Mouse (Mus musculus): ENCODE measurements around the gene Olfr612. TPM values are rescaled to one million over a fixed set of nuclear protein-coding genes. Genes with fewer than 3 reads are reported as not detected.
"Not testable (repeated sequence)": the region's sequence is repeated elsewhere in the genome, so short reads cannot be mapped to it uniquely, and the experiment has no call there.

Gene Olfr612
- not detected in 2 replicates for polyA plus RNA-seq (2015; fragmentation: Nextera tagmentation; extraction: Ambion mirVana)

- not testable (repeated sequence) for H3K4me2 ChIP-seq (ENCODE audit: low read depth, low read length); H3K9ac ChIP-seq (ENCODE audit: low read depth, low read length); H3K27ac ChIP-seq (ENCODE audit: low read length); H3K4me1 ChIP-seq (ENCODE audit: control insufficient read depth, low read depth, low read length); H3K4me3 ChIP-seq (ENCODE audit: low read depth, low read length); H3K9me3 ChIP-seq (replicated peaks; ENCODE audit: control insufficient read depth, low read length); H3K36me3 ChIP-seq (ENCODE audit: control insufficient read depth, insufficient read depth); H3K27me3 ChIP-seq (ENCODE audit: control insufficient read depth, insufficient read depth, low read depth, low read length); ATAC-seq (ENCODE audit: low read depth)
- WGBS (ENCODE audit: insufficient replicate concordance): 67% methylated on average over 2 of the region's 2 CpGs
Observed at GRCm38 (mm10) chr7:103542617-103543016, at the start of gene Olfr612. Olfr612 (minus strand) TSS chr7:103542717.

- H3K4me2 ChIP-seq (ENCODE audit: low read depth, low read length): no peak within 1 kb of the TSS
- no peak within 1 kb of the TSS for H3K4me3 ChIP-seq (ENCODE audit: low read depth, low read length)
- H3K27ac ChIP-seq (ENCODE audit: low read length): no peak within 1 kb of the TSS
- no peaks in the 10 kb centered on the region for H3K27me3 ChIP-seq (ENCODE audit: control insufficient read depth, insufficient read depth, low read depth, low read length)
- H3K9ac ChIP-seq (ENCODE audit: low read depth, low read length): no peak within 1 kb of the TSS
- ATAC-seq (ENCODE audit: low read depth): no peak
- H3K9me3 ChIP-seq (replicated peaks; ENCODE audit: control insufficient read depth, low read length): no peaks in the 10 kb centered on the region
- 28% methylated on average over 2 of the region's 2 CpGs for WGBS (ENCODE audit: insufficient replicate concordance)
- H3K4me1 ChIP-seq (ENCODE audit: control insufficient read depth, low read depth, low read length): no peaks in the 10 kb centered on the region
- no peaks in the 10 kb centered on the region for H3K36me3 ChIP-seq (ENCODE audit: control insufficient read depth, insufficient read depth)
Observed at GRCm38 (mm10) chr7:103589803-103590202, 47.3 kb upstream of the Olfr612 start, which contains the start of gene Olfr618. Olfr618 (plus strand) TSS chr7:103590103.

- Histone ChIP-seq H3K9me3 (replicated peaks; ENCODE audit: control insufficient read depth, low read length) (no peaks in the 10 kb centered on the region), H3K27me3 (ENCODE audit: control insufficient read depth, insufficient read depth, low read depth, low read length) (no peaks in the 10 kb centered on the region), H3K9ac (ENCODE audit: low read depth, low read length) (no peak within 1 kb of the TSS), H3K4me1 (ENCODE audit: control insufficient read depth, low read depth, low read length) (no peaks in the 10 kb centered on the region), H3K4me3 (ENCODE audit: low read depth, low read length) (no peak within 1 kb of the TSS), H3K4me2 (ENCODE audit: low read depth, low read length) (no peak within 1 kb of the TSS), H3K27ac (ENCODE audit: low read length) (no peak within 1 kb of the TSS), H3K36me3 (ENCODE audit: control insufficient read depth, insufficient read depth) (no peaks in the 10 kb centered on the region)
- WGBS (ENCODE audit: insufficient replicate concordance): 47% methylated on average over 1 of the region's 1 CpGs
- no peak for ATAC-seq (ENCODE audit: low read depth)
Observed at GRCm38 (mm10) chr7:103572761-103573160, 30.2 kb upstream of the Olfr612 start, which contains the start of gene Olfr617. Olfr617 (plus strand) TSS chr7:103573061.

- WGBS (ENCODE audit: insufficient replicate concordance): 61% methylated on average over 3 of the region's 3 CpGs
- no peak for ATAC-seq (ENCODE audit: low read depth)
- Histone ChIP-seq H3K4me2 (ENCODE audit: low read depth, low read length) (no peak within 1 kb of the TSS), H3K9ac (ENCODE audit: low read depth, low read length) (no peak within 1 kb of the TSS), H3K4me3 (ENCODE audit: low read depth, low read length) (no peak within 1 kb of the TSS), H3K27me3 (ENCODE audit: control insufficient read depth, insufficient read depth, low read depth, low read length) (no peaks in the 10 kb centered on the region), H3K27ac (ENCODE audit: low read length) (no peak within 1 kb of the TSS), H3K9me3 (replicated peaks; ENCODE audit: control insufficient read depth, low read length) (no peaks in the 10 kb centered on the region), H3K4me1 (ENCODE audit: control insufficient read depth, low read depth, low read length) (no peaks in the 10 kb centered on the region), H3K36me3 (ENCODE audit: control insufficient read depth, insufficient read depth) (no peaks in the 10 kb centered on the region)
Observed at GRCm38 (mm10) chr7:103569043-103569442, 26.5 kb upstream of the Olfr612 start, which contains the start of gene Olfr616. Olfr616 (minus strand) TSS chr7:103569143.

- H3K9me3 ChIP-seq (replicated peaks; ENCODE audit: control insufficient read depth, low read length): no peaks in the 10 kb centered on the region
- H3K4me3 ChIP-seq (ENCODE audit: low read depth, low read length): no peak within 1 kb of the TSS
- no peak within 1 kb of the TSS for H3K4me2 ChIP-seq (ENCODE audit: low read depth, low read length)
- no peak within 1 kb of the TSS for H3K27ac ChIP-seq (ENCODE audit: low read length)
- no peaks in the 10 kb centered on the region for H3K4me1 ChIP-seq (ENCODE audit: control insufficient read depth, low read depth, low read length)
- no peak for ATAC-seq (ENCODE audit: low read depth)
- 59% methylated on average over 2 of the region's 2 CpGs for WGBS (ENCODE audit: insufficient replicate concordance)
- no peaks in the 10 kb centered on the region for H3K27me3 ChIP-seq (ENCODE audit: control insufficient read depth, insufficient read depth, low read depth, low read length)
- H3K36me3 ChIP-seq (ENCODE audit: control insufficient read depth, insufficient read depth): no peaks in the 10 kb centered on the region
- H3K9ac ChIP-seq (ENCODE audit: low read depth, low read length): no peak within 1 kb of the TSS
Observed at GRCm38 (mm10) chr7:103555779-103556178, 13.3 kb upstream of the Olfr612 start, which contains the start of gene Olfr615. Olfr615 (plus strand) TSS chr7:103556079.

GRCm38 (mm10) chr7:103547774-103548173 is 5.3 kb upstream of the Olfr612 start, which contains the start of gene Olfr613:
Olfr613 (plus strand) TSS chr7:103548074.
- Histone ChIP-seq H3K36me3 (ENCODE audit: control insufficient read depth, insufficient read depth) (no peaks in the 10 kb centered on the region), H3K9me3 (replicated peaks; ENCODE audit: control insufficient read depth, low read length) (no peaks in the 10 kb centered on the region), H3K9ac (ENCODE audit: low read depth, low read length) (no peak within 1 kb of the TSS), H3K4me2 (ENCODE audit: low read depth, low read length) (no peak within 1 kb of the TSS), H3K4me1 (ENCODE audit: control insufficient read depth, low read depth, low read length) (no peaks in the 10 kb centered on the region), H3K27ac (ENCODE audit: low read length) (no peak within 1 kb of the TSS), H3K27me3 (ENCODE audit: control insufficient read depth, insufficient read depth, low read depth, low read length) (no peaks in the 10 kb centered on the region), H3K4me3 (ENCODE audit: low read depth, low read length) (no peak within 1 kb of the TSS)
- WGBS (ENCODE audit: insufficient replicate concordance): 41% methylated on average over 2 of the region's 2 CpGs
- ATAC-seq (ENCODE audit: low read depth): no peak

GRCm38 (mm10) chr7:103520746-103521145 is 21.8 kb downstream of the Olfr612 start, which contains the start of gene Olfr611:
Olfr611 (minus strand) TSS chr7:103520846.
- WGBS (ENCODE audit: insufficient replicate concordance): 38% methylated on average over 1 of the region's 1 CpGs
- H3K9me3 ChIP-seq (replicated peaks; ENCODE audit: control insufficient read depth, low read length); H3K9ac ChIP-seq (ENCODE audit: low read depth, low read length); H3K27ac ChIP-seq (ENCODE audit: low read length); ATAC-seq (ENCODE audit: low read depth); H3K27me3 ChIP-seq (ENCODE audit: control insufficient read depth, insufficient read depth, low read depth, low read length); H3K36me3 ChIP-seq (ENCODE audit: control insufficient read depth, insufficient read depth); H3K4me1 ChIP-seq (ENCODE audit: control insufficient read depth, low read depth, low read length); H3K4me3 ChIP-seq (ENCODE audit: low read depth, low read length); H3K4me2 ChIP-seq (ENCODE audit: low read depth, low read length): not testable (repeated sequence)

GRCm38 (mm10) chr7:103512022-103512421 is 30.5 kb downstream of the Olfr612 start, which contains the start of gene Olfr610:
Olfr610 (minus strand) TSS chr7:103512122.
- no peak within 1 kb of the TSS for H3K27ac ChIP-seq (ENCODE audit: low read length)
- no peak within 1 kb of the TSS for H3K9ac ChIP-seq (ENCODE audit: low read depth, low read length)
- no peaks in the 10 kb centered on the region for H3K4me1 ChIP-seq (ENCODE audit: control insufficient read depth, low read depth, low read length)
- H3K4me2 ChIP-seq (ENCODE audit: low read depth, low read length): no peak within 1 kb of the TSS
- no peaks in the 10 kb centered on the region for H3K9me3 ChIP-seq (replicated peaks; ENCODE audit: control insufficient read depth, low read length)
- WGBS (ENCODE audit: insufficient replicate concordance): 61% methylated on average over 2 of the region's 2 CpGs
- H3K36me3 ChIP-seq (ENCODE audit: control insufficient read depth, insufficient read depth): no peaks in the 10 kb centered on the region
- no peaks in the 10 kb centered on the region for H3K27me3 ChIP-seq (ENCODE audit: control insufficient read depth, insufficient read depth, low read depth, low read length)
- ATAC-seq (ENCODE audit: low read depth): no peak
- no peak within 1 kb of the TSS for H3K4me3 ChIP-seq (ENCODE audit: low read depth, low read length)

GRCm38 (mm10) chr7:103497962-103498361 is 44.6 kb downstream of the Olfr612 start, which contains the start of gene Olfr609:
Olfr609 (minus strand) TSS chr7:103498062.
- 37% methylated on average over 1 of the region's 1 CpGs for WGBS (ENCODE audit: insufficient replicate concordance)
- no peaks in the 10 kb centered on the region for H3K27me3 ChIP-seq (ENCODE audit: control insufficient read depth, insufficient read depth, low read depth, low read length)
- no peak within 1 kb of the TSS for H3K27ac ChIP-seq (ENCODE audit: low read length)
- no peak within 1 kb of the TSS for H3K9ac ChIP-seq (ENCODE audit: low read depth, low read length)
- H3K4me3 ChIP-seq (ENCODE audit: low read depth, low read length): no peak within 1 kb of the TSS
- H3K9me3 ChIP-seq (replicated peaks; ENCODE audit: control insufficient read depth, low read length): no peaks in the 10 kb centered on the region
- ATAC-seq (ENCODE audit: low read depth): no peak
- no peaks in the 10 kb centered on the region for H3K36me3 ChIP-seq (ENCODE audit: control insufficient read depth, insufficient read depth)
- no peak within 1 kb of the TSS for H3K4me2 ChIP-seq (ENCODE audit: low read depth, low read length)
- no peaks in the 10 kb centered on the region for H3K4me1 ChIP-seq (ENCODE audit: control insufficient read depth, low read depth, low read length)
